Mouse (Mus musculus): ENCODE measurements around the gene Calm3.

DNA sequence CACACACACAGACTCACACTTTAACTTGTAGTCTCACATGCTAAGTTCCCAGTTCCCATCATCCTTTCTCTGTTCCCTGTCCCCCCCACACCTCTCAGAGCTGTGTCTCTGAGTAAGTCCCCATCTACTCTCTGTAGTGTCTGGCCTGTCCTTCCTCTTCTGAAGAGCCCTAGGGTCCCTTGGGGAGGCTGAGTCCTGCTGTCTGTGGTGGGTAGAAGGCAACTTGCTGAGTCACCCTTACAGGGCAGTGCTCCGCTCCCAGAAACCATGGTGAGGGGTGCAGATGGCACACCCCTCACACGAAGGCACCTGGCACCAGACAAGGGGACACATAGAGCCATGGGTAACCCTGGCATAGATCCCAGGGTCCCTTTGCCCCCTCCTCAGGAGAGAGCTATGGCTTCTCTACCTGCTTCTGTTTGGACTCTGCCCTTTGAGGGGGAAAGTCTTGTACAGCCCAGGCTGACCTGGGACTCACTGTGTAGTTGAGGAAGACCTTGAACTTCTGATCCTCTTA lies 20.4 kb downstream of the Calm3 start:
- TF ChIP-seq POLR2AphosphoS2 (IDR thresholded peaks at IDR 0.05; ENCODE audit: insufficient read length, low read depth) (no peak), USF1 (IDR thresholded peaks at IDR 0.05; ENCODE audit: low read depth) (no peak), POLR2A (IDR thresholded peaks at IDR 0.05; ENCODE audit: insufficient read length, low read depth) (no peak), MYOD1 (IDR thresholded peaks at IDR 0.05; ENCODE audit: control insufficient read depth in 1 of 3, insufficient read length in 2 of 3, low read depth in 2 of 3) (no peak), CEBPB (IDR thresholded peaks at IDR 0.05; ENCODE audit: insufficient read depth, poor library complexity, severe bottlenecking) (no peak), MAX (IDR thresholded peaks at IDR 0.05; ENCODE audit: low read depth) (no peak), TCF3 (IDR thresholded peaks at IDR 0.05; ENCODE audit: insufficient read length, low read depth) (no peak), MYOG (IDR thresholded peaks at IDR 0.05; ENCODE audit: control insufficient read depth in 1 of 3, insufficient read depth in 1 of 3, insufficient read length in 2 of 3, low read depth in 2 of 3) (no peak), SRF (IDR thresholded peaks at IDR 0.05; ENCODE audit: control insufficient read depth, insufficient read length, low read depth) (no peak), TCF12 (IDR thresholded peaks at IDR 0.05; ENCODE audit: insufficient read depth, poor library complexity, severe bottlenecking) (no peak), E2F4 (IDR thresholded peaks at IDR 0.05; ENCODE audit: insufficient read depth) (no peak), REST (IDR thresholded peaks at IDR 0.05; ENCODE audit: insufficient read depth, insufficient read length) (no peak)
